Mouse (Mus musculus) limb, embryonic 14.5 days (tissue): ENCODE data around the gene Zfp867. TPM values are rescaled to one million over a fixed set of nuclear protein-coding genes. Genes with fewer than 3 reads are reported as not detected.
A peak's percentile ranks its signal among the peaks of the same experiment; 100 is the strongest.

Source experiments
- ATAC-seq: fragments of 200-750 bp; cut with Nextera tagmentation; 2 replicates; pipeline ENCODE4 v1.8.0; 2017; ENCODE audit warnings: low read depth, moderate number of reproducible peaks, moderate TSS enrichment; ENCODE audit not compliant: low FRiP score
- DNase-seq: peaks from one replicate; pipeline ENCODE4 v3.0.0-alpha.2; 2015; ENCODE audit warnings: low spot score
- H3K27ac ChIP-seq: fragments of 300-500 bp; sonication (generic); replicated peaks from 2 replicates; pipeline ENCODE4 v1.5.1; 2014; ENCODE audit warnings: low read depth, mild to moderate bottlenecking, low read length, moderate library complexity, mixed read lengths
- H3K27me3 ChIP-seq: fragments of 300-500 bp; sonication (generic); 2 replicates; pipeline ENCODE4 v1.6.1; 2014; ENCODE audit warnings: low read length, mixed read lengths; ENCODE audit not compliant: control insufficient read depth, insufficient read depth
- H3K36me3 ChIP-seq: fragments of 300-500 bp; sonication (generic); 2 replicates; pipeline ENCODE4 v1.6.1; 2014; ENCODE audit warnings: mild to moderate bottlenecking, low read length, moderate library complexity, mixed read lengths; ENCODE audit not compliant: control insufficient read depth, insufficient read depth
- H3K4me1 ChIP-seq: fragments of 300-500 bp; sonication (generic); 2 replicates; pipeline ENCODE4 v1.6.1; 2014; ENCODE audit warnings: antibody characterized with exemption, low read length, mixed read lengths; ENCODE audit not compliant: control insufficient read depth, insufficient read depth
- H3K4me2 ChIP-seq: fragments of 300-500 bp; sonication (generic); replicated peaks from 2 replicates; pipeline ENCODE4 v1.6.1; 2014; ENCODE audit warnings: low read depth, mild to moderate bottlenecking, low read length, moderate library complexity; ENCODE audit not compliant: severe bottlenecking
- H3K4me3 ChIP-seq: fragments of 300-500 bp; sonication (generic); replicated peaks from 2 replicates; pipeline ENCODE4 v1.5.1; 2014; ENCODE audit warnings: low read length
- H3K9ac ChIP-seq: fragments of 300-500 bp; sonication (generic); 2 replicates; pipeline ENCODE4 v1.6.1; 2014; ENCODE audit warnings: mild to moderate bottlenecking, low read depth, low read length, moderate library complexity; ENCODE audit not compliant: severe bottlenecking
- H3K9me3 ChIP-seq: fragments of 300-500 bp; sonication (generic); 2 replicates; pipeline ENCODE4 v1.6.1; 2016; ENCODE audit warnings: low read length; ENCODE audit not compliant: control insufficient read depth
- POLR2A ChIP-seq: fragments of 200-500 bp; IDR thresholded peaks from 2 replicates; pipeline ENCODE4 v1.8.0; 2012; ENCODE audit warnings: inconsistent platforms, mild to moderate bottlenecking, moderate library complexity, borderline replicate concordance; ENCODE audit not compliant: insufficient read depth, insufficient read length; ENCODE audit errors: extremely low read depth
- WGBS: fragments of 180-500 bp; shearing (Covaris S2); extraction: QIAGEN DNeasy Blood & Tissue Kit; methylation state at CpG from one replicate; pipeline ENCODE4 v1.1.7; 2014; 5-methylcytosine and 5-hydroxymethylcytosine counted together
- polyA plus RNA-seq, 2 experiments: library from polyadenylated mRNA; depleted of rRNA in 1 of 2; stranded (reverse) in 1 of 2; unstranded in 1 of 2; fragments of >200 nt; fragmentation: Nextera tagmentation in 1 of 2; extraction: Ambion mirVana in 1 of 2; gene quantifications; 2 replicates each; pipeline versions ENCODE4 v1.2.1 to v1.2.3; 2012 to 2014

Gene Zfp867
- polyA plus RNA-seq, 2 experiments: 4.8 to 10.7 TPM

- no peak overlapping the region for H3K27ac ChIP-seq
- peaks cover 77% of the 10 kb centered on the region for H3K36me3 ChIP-seq
These were observed 49.2 kb downstream of the Zfp867 start for GRCm38 (mm10) chr11:59423010-59423588.

DNA sequence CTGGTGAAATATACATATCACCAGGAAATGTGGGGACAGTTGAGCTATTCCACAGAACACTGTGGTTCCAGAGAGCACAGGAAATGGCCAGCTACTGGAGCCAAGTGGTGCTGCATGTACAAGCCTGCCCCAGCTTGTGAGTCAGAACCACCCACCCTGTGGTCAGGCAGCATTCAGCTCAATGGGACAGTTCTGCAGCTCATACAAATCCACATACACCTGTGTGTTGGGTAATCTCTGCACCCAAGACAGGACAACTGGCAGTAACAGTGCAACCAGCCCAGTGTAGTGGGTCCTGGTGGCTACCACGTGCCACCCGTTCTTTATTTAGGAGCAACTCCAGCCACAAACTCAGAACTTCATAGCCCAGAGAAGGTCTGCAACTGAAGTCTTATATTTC, 50.3 kb downstream of the Zfp867 start:
- H3K36me3 ChIP-seq: peaks cover 72% of the 10 kb centered on the region
- H3K27me3 ChIP-seq: no peaks in the 10 kb centered on the region
- WGBS: 90% methylated on average over 2 of the region's 2 CpGs
- H3K9ac ChIP-seq: no peak overlapping the region
- no peaks in the 10 kb centered on the region for H3K9me3 ChIP-seq
- peaks cover 10% of the 10 kb centered on the region; the same call in 1 of the 2 replicates for H3K4me1 ChIP-seq
- no peak overlapping the region for H3K4me3 ChIP-seq
- ATAC-seq: no peak
- TF ChIP-seq POLR2A: no peak
- no peak overlapping the region for H3K27ac ChIP-seq
- no peak for DNase-seq
- no peak overlapping the region for H3K4me2 ChIP-seq

More at GRCm38 (mm10) chr11:59423010-59423588, 49.2 kb downstream of the Zfp867 start:
- Histone ChIP-seq H3K9ac (no peak overlapping the region), H3K27me3 (no peaks in the 10 kb centered on the region), H3K4me3 (no peak overlapping the region), H3K4me1 (peaks cover 10% of the 10 kb centered on the region; the same call in 1 of the 2 replicates), H3K9me3 (no peaks in the 10 kb centered on the region), H3K4me2 (no peak overlapping the region)
- WGBS: 61% methylated on average over 5 of the region's 5 CpGs
- ATAC-seq (no peak), DNase-seq (no peak)
- TF ChIP-seq POLR2A: no peak

GRCm38 (mm10) chr11:59421436-59421835, 50.8 kb downstream of the Zfp867 start:
- 89% methylated on average over 8 of the region's 8 CpGs for WGBS
- Histone ChIP-seq H3K27me3 (no peaks in the 10 kb centered on the region), H3K4me3 (no peak overlapping the region), H3K9me3 (no peaks in the 10 kb centered on the region), H3K4me1 (peaks cover 10% of the 10 kb centered on the region; the same call in 1 of the 2 replicates), H3K4me2 (no peak overlapping the region), H3K36me3 (peaks cover 71% of the 10 kb centered on the region), H3K9ac (no peak overlapping the region), H3K27ac (no peak overlapping the region)
- ATAC-seq (no peak), DNase-seq (no peak)
- no peak for TF ChIP-seq POLR2A

GRCm38 (mm10) chr11:59418708-59419107, 53.6 kb downstream of the Zfp867 start:
- H3K9ac ChIP-seq: no peak overlapping the region
- H3K36me3 ChIP-seq: peaks cover 68% of the 10 kb centered on the region
- ATAC-seq (peak; percentile 53), DNase-seq (peak; percentile 35)
- H3K27me3 ChIP-seq: no peaks in the 10 kb centered on the region
- H3K4me3 ChIP-seq: no peak overlapping the region
- peaks cover 14% of the 10 kb centered on the region for H3K4me1 ChIP-seq
- no peak for TF ChIP-seq POLR2A
- H3K4me2 ChIP-seq: no peak overlapping the region
- no peaks in the 10 kb centered on the region for H3K9me3 ChIP-seq
- H3K27ac ChIP-seq: peak overlapping the region; percentile 58
- WGBS: 50% methylated on average over 5 of the region's 5 CpGs

GRCm38 (mm10) chr11:59412999-59413863, 59.0 kb downstream of the Zfp867 start:
- peaks cover 41% of the 10 kb centered on the region for H3K36me3 ChIP-seq
- no peak overlapping the region for H3K4me3 ChIP-seq
- no peaks in the 10 kb centered on the region for H3K9me3 ChIP-seq
- H3K27me3 ChIP-seq: no peaks in the 10 kb centered on the region
- TF ChIP-seq POLR2A: no peak
- no peak overlapping the region for H3K4me2 ChIP-seq
- H3K9ac ChIP-seq: peak overlapping the region; percentile 21; the same call in 1 of the 2 replicates
- DNase-seq: peak; percentile 17
- WGBS: 70% methylated on average over 13 of the region's 13 CpGs
- H3K4me1 ChIP-seq: peaks cover 27% of the 10 kb centered on the region
- H3K27ac ChIP-seq: peak overlapping the region; percentile 50; the same call in 1 of the 2 replicates
- ATAC-seq: peak; percentile 52
